Comparison of ENCODE assay signal across 1 mouse cellular context in genomic region chr2:91202972-91203656, GRCm38 (mm10).
TF ChIP-seq lines count a peak whose summit lies in the region.

No protein-coding gene starts in this region.

TF ChIP-seq in CH12.LX, 34 proteins besides CTCF, POLR2A, EP300 and RAD21 (continued from another document):
- 0 out of 2 replicates have a peak, but pooled peaks have one; percentile 1 for TF ChIP-seq JUND (conservative IDR thresholded peaks at IDR 0.05; ENCODE audit: low read depth, low read length)
